8 mouse cellular contexts compared by ENCODE assay signal in the genomic region with DNA sequence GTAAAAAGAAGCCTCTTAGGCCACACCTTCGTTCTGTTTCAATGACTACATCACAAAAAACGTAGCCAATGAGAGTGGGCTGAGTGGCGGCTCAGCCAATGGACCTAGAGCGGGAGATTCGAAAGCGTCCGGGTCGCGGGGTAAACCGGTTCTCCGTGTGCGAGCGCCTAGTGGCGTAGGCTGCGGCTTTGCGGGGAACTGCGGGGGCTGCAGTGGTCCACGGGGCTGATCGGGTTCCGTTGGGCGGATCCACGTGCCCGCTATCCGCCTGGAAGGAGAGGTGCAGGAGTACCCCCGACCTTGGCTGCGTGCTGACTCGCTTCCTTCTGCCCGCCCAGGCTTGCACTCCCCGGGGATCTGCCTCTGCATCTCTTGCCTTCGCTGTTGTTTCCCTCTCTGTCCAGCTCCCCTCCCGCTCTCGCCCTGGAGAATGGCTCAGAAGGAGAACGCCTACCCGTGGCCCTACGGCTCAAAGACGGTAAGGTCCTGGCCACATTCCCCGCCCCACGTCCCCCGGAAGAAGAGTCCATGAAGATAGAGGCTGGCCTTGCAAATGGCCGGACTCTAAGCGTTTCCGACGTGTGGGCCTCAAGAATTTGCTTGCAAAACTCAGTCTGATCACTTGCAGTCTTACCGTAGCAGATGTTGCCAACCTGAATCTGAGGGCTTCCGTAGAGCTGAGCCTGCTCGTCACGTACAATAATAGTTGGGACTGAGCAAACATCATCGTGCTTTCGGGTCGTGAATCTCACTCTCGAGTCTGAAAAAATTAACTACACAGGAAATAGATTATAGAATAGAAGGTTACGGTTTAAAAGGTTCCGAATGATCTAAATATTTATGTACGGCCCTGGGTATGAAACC. TPM values are rescaled to one million over a fixed set of nuclear protein-coding genes. Genes with fewer than 3 reads are reported as not detected.
DNase-seq lines count a peak whose midpoint lies in the region; ATAC-seq and TF ChIP-seq lines count a peak whose summit lies in the region.

Aurkb (plus strand) TSS at position 117 of the 864 bp plus-strand sequence.

- ATAC-seq in heart, embryonic 12.5 days (ENCODE audit: insufficient number of reproducible peaks, low FRiP score): peak; percentile 81
- peak; percentile 75 for ATAC-seq in kidney, embryonic 16.5 days (ENCODE audit: low FRiP score, low TSS enrichment)
- ATAC-seq in liver, postnatal 0 days: peak; percentile 80
- ATAC-seq in neural tube, embryonic 13.5 days (ENCODE audit: low read depth): peak; percentile 55

- TF ChIP-seq CTCF in CH12.LX (conservative IDR thresholded peaks at IDR 0.05 in 1 of 2, IDR thresholded peaks at IDR 0.05 in 1 of 2; ENCODE audit: low read depth in 2 of 2, low read length in 2 of 2): no peak
- TF ChIP-seq CTCF in embryonic fibroblast, embryonic 13.5 days (IDR thresholded peaks at IDR 0.05; ENCODE audit: borderline replicate concordance, insufficient read depth, low read length): no peak
- TF ChIP-seq CTCF in liver, postnatal 0 days (IDR thresholded peaks at IDR 0.05; ENCODE audit: low read depth): 0 out of 2 replicates have a peak, but pooled peaks have one; percentile 4

- peak; percentile 96 for TF ChIP-seq POLR2A in CH12.LX (IDR thresholded peaks at IDR 0.05; ENCODE audit: low read depth, low read length)
- TF ChIP-seq POLR2A in embryonic fibroblast, embryonic 13.5 days (IDR thresholded peaks at IDR 0.05; ENCODE audit: low read depth, low read length): no peak

- peak within 1 kb of the TSS; percentile 79 for H3K27ac ChIP-seq in CH12.LX (ENCODE audit: insufficient read depth, low read depth)
- H3K27ac ChIP-seq in embryonic fibroblast, embryonic 13.5 days (ENCODE audit: insufficient read depth, low read length): peak within 1 kb of the TSS; percentile 62
- H3K27ac ChIP-seq in heart, embryonic 12.5 days (ENCODE audit: poor library complexity, severe bottlenecking): peak within 1 kb of the TSS; percentile 89
- peak within 1 kb of the TSS; percentile 85 for H3K27ac ChIP-seq in kidney, embryonic 16.5 days (ENCODE audit: low read length)
- H3K27ac ChIP-seq in liver, postnatal 0 days (ENCODE audit: low read depth): peak within 1 kb of the TSS; percentile 93
- H3K27ac ChIP-seq in neural tube, embryonic 13.5 days (replicated peaks): peak within 1 kb of the TSS; percentile 39; the same call in 1 of the 2 replicates

- H3K9me3 ChIP-seq in CH12.LX (replicated peaks; ENCODE audit: low read length): no peaks in the 10 kb centered on the region
- H3K9me3 ChIP-seq in heart, embryonic 12.5 days (replicated peaks): no peaks in the 10 kb centered on the region
- no peaks in the 10 kb centered on the region for H3K9me3 ChIP-seq in kidney, embryonic 16.5 days (ENCODE audit: low read length)
- H3K9me3 ChIP-seq in liver, postnatal 0 days (ENCODE audit: low read length): no peaks in the 10 kb centered on the region
- no peaks in the 10 kb centered on the region for H3K9me3 ChIP-seq in neural tube, embryonic 13.5 days

- H3K36me3 ChIP-seq in CH12.LX (replicated peaks in 1 of 2; ENCODE audit: control insufficient read depth in 1 of 2, insufficient read depth in 1 of 2, low read length in 1 of 2): peaks cover 31 to 36% of the 10 kb centered on the region in 2 experiments
- peaks cover 29% of the 10 kb centered on the region for H3K36me3 ChIP-seq in heart, embryonic 12.5 days
- H3K36me3 ChIP-seq in kidney, embryonic 16.5 days (ENCODE audit: insufficient read depth, low read length): peaks cover 24% of the 10 kb centered on the region
- H3K36me3 ChIP-seq in liver, postnatal 0 days (replicated peaks; ENCODE audit: insufficient read depth, low read length): peaks cover 32% of the 10 kb centered on the region
- H3K36me3 ChIP-seq in neural tube, embryonic 13.5 days: no peaks in the 10 kb centered on the region; the same call in 1 of the 2 replicates

- no peaks in the 10 kb centered on the region for H3K27me3 ChIP-seq in CH12.LX (replicated peaks)
- H3K27me3 ChIP-seq in heart, embryonic 12.5 days (replicated peaks): no peaks in the 10 kb centered on the region
- H3K27me3 ChIP-seq in kidney, embryonic 16.5 days (ENCODE audit: insufficient read depth, low read length): no peaks in the 10 kb centered on the region
- H3K27me3 ChIP-seq in liver, postnatal 0 days (ENCODE audit: insufficient read depth, low read length): no peaks in the 10 kb centered on the region
- H3K27me3 ChIP-seq in neural tube, embryonic 13.5 days: no peaks in the 10 kb centered on the region

- DNase-seq in CH12.LX (ENCODE audit: extremely low read depth): peak; percentile 95
- DNase-seq in brain, adult 2 months (ENCODE audit: low read depth, low spot score): peak; percentile 91
- peak; percentile 92 for DNase-seq in liver, postnatal 0 days
- DNase-seq in testis, postnatal 10 days (ENCODE audit: low spot score): peak; percentile 91

- H3K79me2 ChIP-seq in CH12.LX (replicated peaks; ENCODE audit: control insufficient read depth, extremely low read depth, insufficient read depth, poor library complexity, severe bottlenecking): peaks cover 51% of the 10 kb centered on the region

- no peak for TF ChIP-seq EP300 in CH12.LX (IDR thresholded peaks at IDR 0.05; ENCODE audit: low read length)
- no peak for TF ChIP-seq EP300 in liver, postnatal 0 days (IDR thresholded peaks at IDR 0.05; ENCODE audit: low read depth)

- dilution Hi-C loops in CH12.LX (cut with MboI; ENCODE audit: extremely low pct_ligation_motif_present, extremely low pct_unique_long_range_greater_than_20kb, low sequenced_read_pairs): no loop called here

- in situ Hi-C loops in CH12.LX (cut with MboI; ENCODE audit: low pct_ligation_motif_present, low pct_unique_long_range_greater_than_20kb, low sequenced_read_pairs): no loop called here

- TF ChIP-seq RAD21 in CH12.LX (IDR thresholded peaks at IDR 0.05; ENCODE audit: low read depth, low read length): no peak

- under 1% methylated on average over 54 of the region's 54 CpGs for WGBS in heart, embryonic 12.5 days
- 1% methylated on average over 52 of the region's 54 CpGs for WGBS in kidney, embryonic 16.5 days
- WGBS in liver, postnatal 0 days (ENCODE audit: insufficient replicate concordance): under 1% methylated on average over 52 of the region's 54 CpGs
- WGBS in neural tube, embryonic 13.5 days: 1% methylated on average over 54 of the region's 54 CpGs

- H3K4me1 ChIP-seq in CH12.LX (ENCODE audit: control insufficient read depth in 1 of 2, insufficient read depth in 2 of 2): peaks cover 20 to 60% of the 10 kb centered on the region in 2 experiments
- no peaks in the 10 kb centered on the region for H3K4me1 ChIP-seq in embryonic fibroblast, embryonic 13.5 days (ENCODE audit: control insufficient read depth, insufficient read depth, low read length)
- H3K4me1 ChIP-seq in heart, embryonic 12.5 days (replicated peaks): peaks cover 28% of the 10 kb centered on the region
- H3K4me1 ChIP-seq in kidney, embryonic 16.5 days (ENCODE audit: insufficient read depth, low read length): peaks cover 18% of the 10 kb centered on the region
- H3K4me1 ChIP-seq in liver, postnatal 0 days (ENCODE audit: insufficient read depth): peaks cover 19% of the 10 kb centered on the region
- peaks cover 18% of the 10 kb centered on the region for H3K4me1 ChIP-seq in neural tube, embryonic 13.5 days (replicated peaks)

- peak within 1 kb of the TSS; percentile 73 to 90 (median 86) for H3K4me3 ChIP-seq in CH12.LX (replicated peaks in 1 of 3; ENCODE audit: low read depth in 2 of 3, low read length in 2 of 3, poor library complexity in 1 of 3)
- H3K4me3 ChIP-seq in embryonic fibroblast, embryonic 13.5 days (ENCODE audit: insufficient read depth, low read length): peak within 1 kb of the TSS; percentile 75
- peak within 1 kb of the TSS; percentile 85 for H3K4me3 ChIP-seq in heart, embryonic 12.5 days
- peak within 1 kb of the TSS; percentile 83 for H3K4me3 ChIP-seq in kidney, embryonic 16.5 days (ENCODE audit: low read length)
- peak within 1 kb of the TSS; percentile 92 for H3K4me3 ChIP-seq in liver, postnatal 0 days (ENCODE audit: low read depth, low read length)
- peak within 1 kb of the TSS; percentile 63 for H3K4me3 ChIP-seq in neural tube, embryonic 13.5 days

- peak within 1 kb of the TSS; percentile 94 for H3K4me2 ChIP-seq in CH12.LX (ENCODE audit: insufficient read depth, low read depth, poor library complexity, severe bottlenecking)
- H3K4me2 ChIP-seq in heart, embryonic 12.5 days: peak within 1 kb of the TSS; percentile 81
- peak within 1 kb of the TSS; percentile 64 for H3K4me2 ChIP-seq in kidney, embryonic 16.5 days (replicated peaks; ENCODE audit: low read depth, low read length)
- H3K4me2 ChIP-seq in liver, postnatal 0 days (ENCODE audit: low read depth, low read length): peak within 1 kb of the TSS; percentile 93
- H3K4me2 ChIP-seq in neural tube, embryonic 13.5 days: peak within 1 kb of the TSS; percentile 90

- H3K9ac ChIP-seq in CH12.LX (ENCODE audit: insufficient read depth, low read depth): peak within 1 kb of the TSS; percentile 75
- peak within 1 kb of the TSS; percentile 77 for H3K9ac ChIP-seq in heart, embryonic 12.5 days
- peak within 1 kb of the TSS; percentile 79 for H3K9ac ChIP-seq in kidney, embryonic 16.5 days (replicated peaks; ENCODE audit: low read length)
- peak within 1 kb of the TSS; percentile 93 for H3K9ac ChIP-seq in liver, postnatal 0 days (replicated peaks)
- peak within 1 kb of the TSS; percentile 67 for H3K9ac ChIP-seq in neural tube, embryonic 13.5 days

TF ChIP-seq in CH12.LX, 34 proteins besides CTCF, POLR2A, EP300 and RAD21 (continues in another document):
- TF ChIP-seq MXI1 (IDR thresholded peaks at IDR 0.05; ENCODE audit: low read depth, low read length): peak; percentile 39; the same call in 1 of the 2 replicates
- TF ChIP-seq SIN3A (IDR thresholded peaks at IDR 0.05; ENCODE audit: low read length): no peak
- TF ChIP-seq TBP (conservative IDR thresholded peaks at IDR 0.05; ENCODE audit: low read depth, low read length): peak; percentile 86
- peak; percentile 7; the same call in 1 of the 2 replicates for TF ChIP-seq HCFC1 (IDR thresholded peaks at IDR 0.05; ENCODE audit: low read depth, low read length)
- no peak for TF ChIP-seq CHD2 (IDR thresholded peaks at IDR 0.05; ENCODE audit: low read length)
- peak; percentile 79; the same call in 1 of the 2 replicates for TF ChIP-seq CHD1 (IDR thresholded peaks at IDR 0.05; ENCODE audit: low read depth, low read length)
- TF ChIP-seq UBTF (IDR thresholded peaks at IDR 0.05; ENCODE audit: low read depth, low read length): peak; percentile 88; the same call in 1 of the 2 replicates
- no peak for TF ChIP-seq JUND (conservative IDR thresholded peaks at IDR 0.05; ENCODE audit: low read depth, low read length)

RNA-seq across cellular contexts. Expression of gene Aurkb, which starts in this region (rescaled TPM):
- total RNA-seq in CH12.LX (2012; rRNA removed): 170 and 177 TPM in 2 replicates
- 181 and 190 TPM in 2 replicates for total RNA-seq in CH12.LX (2014; rRNA removed)
- 178 and 200 TPM in 2 replicates for polyA plus RNA-seq in CH12.LX (2012; ENCODE audit: insufficient read length, low read depth)
- polyA plus RNA-seq in embryonic fibroblast, embryonic 13.5 days (2011; ENCODE audit: insufficient read length, low read depth, missing spikeins): 31.5 and 44.0 TPM in 2 replicates
- polyA plus RNA-seq in heart, embryonic 12.5 days (2016; fragmentation: Nextera tagmentation; extraction: Ambion mirVana): 79.4 and 85.9 TPM in 2 replicates
- polyA plus RNA-seq in kidney, embryonic 16.5 days (2015; fragmentation: Nextera tagmentation; extraction: Ambion mirVana): 176 and 177 TPM in 2 replicates
- 41.3 and 45.9 TPM in 2 replicates for polyA plus RNA-seq in liver, postnatal 0 days (2015; fragmentation: Nextera tagmentation; extraction: Ambion mirVana)
- 22.7 and 33.0 TPM in 2 replicates for polyA plus RNA-seq in neural tube, embryonic 13.5 days (2015; fragmentation: Nextera tagmentation; extraction: Ambion mirVana)

Comparison
In these comparisons a context has a peak if more than half of its experiments do, and no peak if none do; other contexts are left out.
1. Peak in every context shown above with its lines: DNase-seq, ATAC-seq, H3K4me3 ChIP-seq and H3K27ac ChIP-seq.
2. H3K27ac ChIP-seq: peak in every context shown above with its lines; median percentile 93 in liver, postnatal 0 days; 89 in heart, embryonic 12.5 days; 85 in kidney, embryonic 16.5 days; 79 in CH12.LX; 62 in embryonic fibroblast, embryonic 13.5 days; 39 in neural tube, embryonic 13.5 days.